ENCODE assay signal across 8 mouse cellular contexts in the genomic region with DNA sequence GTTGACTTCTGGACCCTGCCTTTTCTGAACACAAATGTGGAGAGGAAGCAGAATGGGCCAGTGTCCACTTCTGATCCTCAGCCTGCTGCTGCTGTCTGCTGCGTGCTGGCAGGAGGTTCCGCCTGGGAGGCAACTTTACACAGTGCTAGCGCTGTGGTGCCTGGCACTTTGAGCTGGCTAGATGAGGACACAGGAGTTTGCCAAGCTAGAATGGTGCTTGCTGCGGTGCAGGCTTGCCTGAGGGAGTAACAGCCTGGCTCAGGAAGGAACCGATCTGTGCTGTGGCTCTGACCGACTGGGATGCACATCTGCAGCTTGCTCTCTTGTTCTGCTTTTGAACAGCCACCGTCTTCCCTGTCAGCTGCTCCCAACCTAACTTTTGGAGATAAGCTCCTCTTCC. TPM values are rescaled to one million over a fixed set of nuclear protein-coding genes. Genes with fewer than 3 reads are reported as not detected.
A peak's percentile ranks its signal among the peaks of the same experiment; 100 is the strongest.
DNase-seq lines count a peak whose midpoint lies in the region; ATAC-seq and TF ChIP-seq lines count a peak whose summit lies in the region.

No protein-coding gene starts in this region.

- H3K27ac ChIP-seq in midbrain, postnatal 0 days (ENCODE audit: low read depth, low read length), result no peak overlapping the region
- no peak overlapping the region for H3K27ac ChIP-seq in midbrain, embryonic 10.5 days (replicated peaks)
- no peak overlapping the region for H3K27ac ChIP-seq in intestine, postnatal 0 days (ENCODE audit: low read depth, low read length)

- no peak for TF ChIP-seq CTCF in midbrain, postnatal 0 days (IDR thresholded peaks at IDR 0.05)
- no peak for TF ChIP-seq CTCF in intestine, postnatal 0 days (IDR thresholded peaks at IDR 0.05; ENCODE audit: low read depth)

- no peaks in the 10 kb centered on the region for H3K27me3 ChIP-seq in midbrain, postnatal 0 days (ENCODE audit: insufficient read depth, low read length)
- H3K27me3 ChIP-seq in midbrain, embryonic 10.5 days (ENCODE audit: low read depth, poor library complexity, severe bottlenecking), result no peaks in the 10 kb centered on the region
- H3K27me3 ChIP-seq in intestine, postnatal 0 days (replicated peaks; ENCODE audit: control insufficient read depth, insufficient read depth, low read length), result no peaks in the 10 kb centered on the region

- no peak overlapping the region for H3K4me2 ChIP-seq in midbrain, postnatal 0 days (ENCODE audit: low read depth, low read length, poor library complexity, severe bottlenecking)
- H3K4me2 ChIP-seq in intestine, postnatal 0 days (replicated peaks; ENCODE audit: low read depth), result no peak overlapping the region

- no peak overlapping the region for H3K4me3 ChIP-seq in midbrain, postnatal 0 days (ENCODE audit: low read depth, low read length)
- no peak overlapping the region for H3K4me3 ChIP-seq in midbrain, embryonic 10.5 days
- H3K4me3 ChIP-seq in intestine, postnatal 0 days (ENCODE audit: low read depth, low read length), result no peak overlapping the region

- 55% methylated on average over 7 of the region's 7 CpGs for WGBS in midbrain, postnatal 0 days
- WGBS in midbrain, embryonic 10.5 days, result 77% methylated on average over 7 of the region's 7 CpGs
- WGBS in intestine, postnatal 0 days, result 72% methylated on average over 7 of the region's 7 CpGs

- no peaks in the 10 kb centered on the region for H3K36me3 ChIP-seq in midbrain, postnatal 0 days (ENCODE audit: insufficient read depth, low read length)
- H3K36me3 ChIP-seq in midbrain, embryonic 10.5 days, result no peaks in the 10 kb centered on the region
- H3K36me3 ChIP-seq in intestine, postnatal 0 days (ENCODE audit: control insufficient read depth, insufficient read depth), result no peaks in the 10 kb centered on the region

- no peak overlapping the region for H3K9ac ChIP-seq in midbrain, postnatal 0 days (replicated peaks; ENCODE audit: low read length, poor library complexity, severe bottlenecking)
- no peak overlapping the region for H3K9ac ChIP-seq in intestine, postnatal 0 days (ENCODE audit: low read depth, low read length)

- H3K9me3 ChIP-seq in midbrain, postnatal 0 days (ENCODE audit: low read length), result no peaks in the 10 kb centered on the region
- H3K9me3 ChIP-seq in midbrain, embryonic 10.5 days (replicated peaks), result no peaks in the 10 kb centered on the region
- no peaks in the 10 kb centered on the region for H3K9me3 ChIP-seq in intestine, postnatal 0 days (ENCODE audit: control insufficient read depth)

- peak; percentile 58 for DNase-seq in gastrocnemius, postnatal 14 days
- DNase-seq in gastrocnemius, postnatal 4 days (ENCODE audit: low spot score in 2 of 2), result no peak
- DNase-seq in midbrain, postnatal 0 days (ENCODE audit: low spot score), result peak; percentile 57
- no peak for DNase-seq in midbrain, embryonic 10.5 days (ENCODE audit: low spot score)
- DNase-seq in right cerebral cortex, postnatal 14 days, result peak; percentile 15
- DNase-seq in B cell, adult 2 months, result no peak

- intact Hi-C loops in gastrocnemius, postnatal 14 days (cut with DNase I; ENCODE audit: low total_unique reads), result no loop called here

- peak; percentile 44; the same call in 1 of the 2 replicates for ATAC-seq in midbrain, postnatal 0 days (ENCODE audit: low FRiP score)
- ATAC-seq in granulocyte monocyte progenitor cell, adult 5-6 weeks (replicated peaks; ENCODE audit: poor library complexity, severe bottlenecking), result peak; percentile 75
- ATAC-seq in intestine, postnatal 0 days, result no peak

- no peaks in the 10 kb centered on the region for H3K4me1 ChIP-seq in midbrain, postnatal 0 days (ENCODE audit: insufficient read depth, low read length)
- peaks cover under 1% of the 10 kb centered on the region for H3K4me1 ChIP-seq in midbrain, embryonic 10.5 days
- peaks cover 19% of the 10 kb centered on the region for H3K4me1 ChIP-seq in intestine, postnatal 0 days (replicated peaks; ENCODE audit: control insufficient read depth, insufficient read depth, low read length)

RNA-seq across cellular contexts. Expression of gene Tnfsf15, which starts 5.4 kb away (rescaled TPM):
- under 1 TPM in 1 of 2 experiments, not detected in 1; 0.11 TPM for total RNA-seq in gastrocnemius, postnatal 14 days (2021)
- total RNA-seq in gastrocnemius, postnatal 4 days (2021), result not detected
- total RNA-seq in midbrain, postnatal 0 days (2014; rRNA removed), result not detected in 2 replicates
- not detected in 2 replicates for polyA plus RNA-seq in midbrain, postnatal 0 days (2015; fragmentation: Nextera tagmentation; extraction: Ambion mirVana)
- not detected in 2 replicates for polyA plus RNA-seq in midbrain, embryonic 10.5 days (2016; fragmentation: Nextera tagmentation; extraction: Ambion mirVana)
- 0.26 and 1.2 TPM in 2 replicates for total RNA-seq in granulocyte monocyte progenitor cell, adult 5-6 weeks (2014; fragmentation: Nextera tagmentation)
- total RNA-seq in granulocyte monocyte progenitor cell, adult 5-6 weeks (2017), result 0.88 TPM in 1 of 2 replicates, not detected in the other
- polyA plus RNA-seq in intestine, postnatal 0 days (2015; fragmentation: Nextera tagmentation; extraction: Ambion mirVana), result 0.07 and 0.09 TPM in 2 replicates

Comparison
In these comparisons a context has a peak if more than half of its experiments do, and no peak if none do; other contexts are left out.
1. DNase-seq: peak in gastrocnemius, postnatal 14 days (single experiment), midbrain, postnatal 0 days (single experiment) and right cerebral cortex, postnatal 14 days (single experiment); none in gastrocnemius, postnatal 4 days (0 of 2), midbrain, embryonic 10.5 days (single experiment) and B cell, adult 2 months (0 of 2).